Mouse (Mus musculus) adrenal gland, postnatal 10 days (tissue): Measurements from ENCODE around the gene Rab5c. TPM values are rescaled to one million over a fixed set of nuclear protein-coding genes. Genes with fewer than 3 reads are reported as not detected.

ENCODE experiments used
- DNase-seq: peaks from one replicate; pipeline ENCODE4 v3.0.0; 2021; ENCODE audit warnings: mixed read lengths
- total RNA-seq, 2 experiments: library from RNA; stranded (reverse); gene quantifications; 2 replicates each; pipeline ENCODE4 v1.2.3; 2021

Rab5c gene
- total RNA-seq, 2 experiments from 2014 or later, result 182 to 183 TPM

GRCm38 (mm10) chr11:100700710-100701109 is 37.3 kb downstream of the Rab5c start:
- no peak for DNase-seq

DNA sequence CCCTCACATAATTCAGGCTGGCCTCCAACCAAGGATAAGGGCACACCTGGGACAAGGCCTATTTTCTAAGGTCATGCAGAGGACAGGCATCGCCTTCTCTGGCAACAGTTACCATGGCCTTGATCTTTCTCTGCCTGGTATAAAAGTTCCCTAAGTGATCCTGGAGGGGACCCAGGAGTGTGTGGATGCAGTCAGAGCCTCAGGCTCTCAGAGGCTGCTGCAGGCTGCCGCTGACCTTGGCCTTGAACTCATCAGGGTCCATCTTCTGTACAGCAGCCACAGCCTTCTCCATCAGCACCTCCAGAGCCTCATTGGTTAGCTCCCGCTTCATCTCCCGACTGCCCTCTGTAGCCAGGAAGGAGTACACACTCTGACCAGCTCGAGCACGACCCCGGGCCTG is 40.1 kb downstream of the Rab5c start:
- no peak for DNase-seq

DNA sequence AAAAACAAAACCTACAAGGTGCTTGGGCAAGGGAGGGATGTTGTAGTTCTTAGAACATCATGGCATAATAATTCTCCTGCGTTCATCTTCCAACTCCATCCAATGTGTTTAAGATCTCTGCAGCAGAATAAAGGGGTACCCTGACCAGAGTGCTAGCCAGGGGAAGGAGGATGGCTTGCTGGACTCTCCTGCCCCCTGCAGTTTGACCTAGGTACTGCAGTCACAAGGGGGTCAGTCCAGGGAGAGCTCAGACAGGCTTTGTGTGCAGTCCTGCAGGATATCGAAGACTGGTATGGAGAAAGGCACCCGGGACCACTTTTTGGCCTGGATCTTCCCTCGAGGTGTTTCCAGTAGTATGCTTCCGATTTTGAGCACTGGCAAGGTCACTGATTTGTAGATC is 43.1 kb downstream of the Rab5c start:
- DNase-seq, result peak; percentile 92

DNA sequence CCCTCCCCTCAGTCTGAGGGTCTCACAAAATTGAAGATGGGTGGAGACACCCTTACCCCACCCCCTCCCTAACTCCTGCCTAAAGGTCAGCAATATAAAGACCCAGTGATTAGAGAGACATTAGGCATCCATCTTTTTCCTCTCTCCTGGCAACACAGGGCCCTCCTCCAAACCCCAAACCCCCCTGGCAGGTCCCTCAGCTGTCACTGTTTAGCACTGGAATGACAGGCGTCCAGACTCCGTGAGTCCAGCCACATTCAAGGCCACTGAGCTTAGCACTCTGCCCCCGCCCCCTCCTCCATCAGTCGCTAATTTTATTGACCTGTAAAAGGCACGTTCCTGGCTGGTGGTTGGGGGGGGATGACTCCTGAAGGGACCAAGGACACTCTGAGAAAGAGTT is 44.9 kb downstream of the Rab5c start:
- DNase-seq, result no peak

GRCm38 (mm10) chr11:100692164-100692616 is 45.8 kb downstream of the Rab5c start, which contains the start of gene Zfp385c:
Gene Zfp385c, minus strand, starts transcription at chr11:100692455.
- no peak for DNase-seq

DNA sequence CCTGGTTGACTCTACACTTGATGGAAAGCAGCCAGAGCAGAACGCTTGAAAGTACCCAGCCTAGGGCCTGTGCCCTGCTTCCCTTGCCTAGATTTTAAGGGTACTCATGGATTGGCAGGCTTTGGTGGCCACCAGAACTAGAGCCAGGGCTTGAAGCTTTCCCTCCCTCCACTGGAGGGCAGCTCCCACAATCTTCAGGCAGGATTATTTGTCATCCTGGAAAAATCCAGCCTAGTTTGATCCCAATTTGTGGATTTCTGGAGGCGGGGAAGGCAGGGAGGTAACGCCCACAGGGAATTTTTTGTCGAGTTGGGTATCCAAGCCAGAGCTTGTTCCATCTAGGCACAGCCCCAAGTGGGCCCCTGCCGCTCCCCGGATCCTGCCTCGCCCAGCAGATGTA is 47.6 kb downstream of the Rab5c start:
- no peak for DNase-seq

DNA sequence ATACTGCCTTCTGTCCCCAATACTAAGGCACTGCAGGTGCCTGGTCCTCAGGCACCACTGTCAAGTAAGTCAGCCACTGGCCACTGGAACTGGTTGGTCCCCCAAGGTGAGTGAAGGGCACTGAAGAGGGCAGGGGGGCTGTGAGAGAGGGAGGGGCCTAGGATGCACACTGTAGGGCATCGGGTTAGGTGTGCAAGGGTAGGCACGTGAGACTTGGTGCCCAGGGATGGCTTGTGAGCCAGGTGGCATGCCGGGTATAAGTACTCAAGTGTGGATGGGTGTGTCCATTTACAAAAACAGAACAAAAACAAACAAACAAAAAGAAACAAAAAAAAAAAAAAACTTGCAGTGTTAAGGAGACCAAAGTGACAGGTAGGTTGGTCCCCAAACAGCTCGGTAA is 49.6 kb downstream of the Rab5c start:
- no peak for DNase-seq

GRCm38 (mm10) chr11:100687265-100687664 is 50.8 kb downstream of the Rab5c start:
- no peak for DNase-seq

- DNase-seq, result no peak
Measured at GRCm38 (mm10) chr11:100685371-100685770, 52.6 kb downstream of the Rab5c start.

DNA sequence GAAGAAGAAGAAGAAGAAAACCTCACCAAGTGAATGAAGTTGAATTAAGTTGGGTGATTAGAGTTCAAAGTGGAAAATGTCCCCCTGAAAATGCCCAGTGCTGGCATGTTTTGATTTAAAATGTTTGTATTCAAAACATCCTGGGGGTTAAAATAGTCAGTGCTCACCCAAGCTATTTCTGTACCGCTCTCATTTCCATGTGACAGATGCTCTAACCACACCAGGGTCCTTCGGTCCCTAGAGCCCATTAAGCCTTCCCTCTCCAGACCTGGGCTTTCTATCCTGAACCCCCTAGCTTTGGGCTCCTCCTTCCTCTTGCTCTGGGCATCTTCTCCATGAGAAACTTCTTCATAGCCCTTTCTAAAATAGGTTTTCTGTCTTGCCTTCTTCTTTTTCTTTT is 53.9 kb downstream of the Rab5c start:
- no peak for DNase-seq

- no peak for DNase-seq
Measured at GRCm38 (mm10) chr11:100682526-100682925, 55.5 kb downstream of the Rab5c start.

DNA sequence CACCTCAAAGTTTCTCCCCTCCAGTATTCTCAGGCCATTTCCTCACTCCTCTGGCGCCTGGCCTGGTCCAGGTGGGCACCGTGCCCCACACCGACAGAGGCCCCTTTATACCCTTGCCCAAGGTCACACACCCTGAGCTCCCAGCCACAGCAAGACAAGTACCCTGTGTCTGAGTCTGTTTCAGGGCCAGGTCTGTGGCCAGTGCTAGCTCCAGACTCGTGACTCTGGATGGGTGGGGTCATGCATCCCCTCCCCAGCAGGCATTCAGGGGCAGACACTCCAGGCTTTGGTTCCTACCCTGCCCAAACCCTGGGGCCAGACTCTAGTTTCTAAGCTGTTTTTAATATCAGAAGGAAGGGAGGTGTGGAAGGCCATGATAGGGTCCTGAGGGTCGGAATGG is 56.2 kb downstream of the Rab5c start:
- no peak for DNase-seq

DNA sequence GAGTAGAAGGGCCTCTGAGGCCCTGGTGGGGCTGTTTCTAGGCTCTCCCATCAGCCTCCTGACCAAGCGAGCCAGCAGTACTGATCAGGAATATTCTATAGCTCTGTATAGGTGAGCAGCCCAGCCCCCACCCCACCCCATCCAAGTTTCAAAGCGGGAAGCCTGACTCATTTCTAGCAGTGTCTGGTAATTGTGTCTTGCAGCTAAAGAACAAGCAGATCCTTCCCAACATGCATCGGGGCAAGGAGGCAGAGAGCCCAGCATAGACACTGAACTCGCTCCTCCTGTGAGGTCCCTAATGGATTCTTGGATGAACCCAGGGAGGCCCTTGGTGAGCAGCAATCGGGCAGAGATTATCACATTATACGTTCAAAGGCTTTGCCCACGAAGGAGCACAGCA is 60.2 kb downstream of the Rab5c start:
- no peak for DNase-seq

GRCm38 (mm10) chr11:100673169-100673568 is 64.8 kb downstream of the Rab5c start:
- DNase-seq, result peak; percentile 72

DNA sequence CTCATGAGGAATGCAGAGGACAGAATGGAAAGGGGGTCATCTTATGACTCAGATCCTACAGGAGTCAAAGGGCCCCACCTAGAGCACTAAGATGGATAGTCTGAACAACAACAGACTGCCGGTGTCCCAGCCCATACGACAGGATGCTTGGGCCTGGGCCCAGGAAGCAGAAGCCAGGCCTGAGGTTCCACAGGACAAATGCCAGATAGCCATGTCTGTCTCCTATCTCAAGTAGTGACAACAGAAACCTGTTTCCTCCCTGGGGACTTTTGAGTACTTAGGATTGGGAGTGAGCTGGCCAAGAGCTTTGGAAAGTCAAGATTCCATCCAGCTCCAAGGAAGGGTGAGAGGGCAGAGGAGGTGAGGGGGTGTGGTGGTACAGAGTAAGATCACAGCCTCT is 66.1 kb downstream of the Rab5c start:
- DNase-seq, result no peak

- DNase-seq, result no peak
Measured at GRCm38 (mm10) chr11:100671049-100671448, 67.0 kb downstream of the Rab5c start.

Other genes starting within 250 kb of the Rab5c start
- gene Acly, start 210.2 kb downstream of the Rab5c start, total RNA-seq, result 100 to 1,000 TPM; 380 to 552 TPM
- 1 to 10 TPM; 1.4 to 1.6 TPM for gene Ttc25, start 192.6 kb downstream of the Rab5c start, total RNA-seq
- 10 to 100 TPM; 32.9 to 35.7 TPM for gene Cnp, start 163.3 kb downstream of the Rab5c start, total RNA-seq
- 10 to 100 TPM; 44.9 to 54.3 TPM for gene Nkiras2, start 119.0 kb downstream of the Rab5c start, total RNA-seq
- 100 to 1,000 TPM; 212 to 265 TPM for gene Dnajc7, start 118.0 kb downstream of the Rab5c start, total RNA-seq
- under 1 TPM; 0.42 to 0.67 TPM for gene Zfp385c, start 45.8 kb downstream of the Rab5c start, total RNA-seq
- gene Dhx58, start 33.9 kb downstream of the Rab5c start, total RNA-seq, result 1 to 10 TPM; 6.0 to 9.4 TPM
- gene Kat2a, start 25.8 kb downstream of the Rab5c start, total RNA-seq, result 10 to 100 TPM; 33.1 to 42.4 TPM
- gene Hspb9, start 24.4 kb downstream of the Rab5c start, total RNA-seq, result under 1 TPM in 1 of 2 experiments, not detected in 1; 0.64 TPM
- gene Kcnh4, start 21.7 kb upstream of the Rab5c start, total RNA-seq, result under 1 TPM; 0.12 to 0.15 TPM
- gene Hcrt, start 24.7 kb upstream of the Rab5c start, total RNA-seq, result not detected
- 10 to 100 TPM; 14.1 to 15.7 TPM for gene Ghdc, start 32.7 kb upstream of the Rab5c start, total RNA-seq
- 10 to 100 TPM; 60.7 to 72.7 TPM for gene Stat5b, start 112.5 kb upstream of the Rab5c start, total RNA-seq
- 10 to 100 TPM; 37.1 to 52.7 TPM for gene Stat5a, start 121.1 kb upstream of the Rab5c start, total RNA-seq
- gene Stat3, start 201.3 kb upstream of the Rab5c start, total RNA-seq, result 10 to 100 TPM; 68.2 to 75.6 TPM
- 100 to 1,000 TPM; 327 to 368 TPM for gene Cavin1, start 232.7 kb upstream of the Rab5c start, total RNA-seq